Mouse (Mus musculus): ENCODE measurements around the gene Syngr4.

Gene Syngr4

GRCm38 (mm10) chr7:45869107-45869670, 27.3 kb downstream of the Syngr4 start:
- DNase-seq (ENCODE audit: low spot score in 2 of 2) = no peak

- no peak for DNase-seq (ENCODE audit: low spot score in 2 of 2)
Observed at GRCm38 (mm10) chr7:45867871-45868270, 28.6 kb downstream of the Syngr4 start.

GRCm38 (mm10) chr7:45865925-45866910, 30.3 kb downstream of the Syngr4 start:
- DNase-seq (ENCODE audit: low spot score in 2 of 2) = peak; percentile 57 to 63

- DNase-seq (ENCODE audit: low spot score in 2 of 2) = no peak
Observed at GRCm38 (mm10) chr7:45864435-45864834, 32.1 kb downstream of the Syngr4 start.

- DNase-seq (ENCODE audit: low spot score in 2 of 2) = no peak
Observed at GRCm38 (mm10) chr7:45862804-45863203, 33.7 kb downstream of the Syngr4 start.

- no peak for DNase-seq (ENCODE audit: low spot score in 2 of 2)
Observed at GRCm38 (mm10) chr7:45859008-45859407, 37.5 kb downstream of the Syngr4 start.

- no peak for DNase-seq (ENCODE audit: low spot score in 2 of 2)
Observed at GRCm38 (mm10) chr7:45856950-45857901, 39.3 kb downstream of the Syngr4 start.

- DNase-seq (ENCODE audit: low spot score in 2 of 2) = no peak
Observed at GRCm38 (mm10) chr7:45853089-45853488, 43.4 kb downstream of the Syngr4 start.

- DNase-seq (ENCODE audit: low spot score in 2 of 2) = no peak
Observed at GRCm38 (mm10) chr7:45850661-45851060, 45.9 kb downstream of the Syngr4 start.

- no peak for DNase-seq (ENCODE audit: low spot score in 2 of 2)
Observed at GRCm38 (mm10) chr7:45848447-45849027, 48.0 kb downstream of the Syngr4 start.

GRCm38 (mm10) chr7:45842950-45843744, 53.4 kb downstream of the Syngr4 start:
- no peak for DNase-seq (ENCODE audit: low spot score in 2 of 2)

Data from frontal cortex, postnatal 25 days (tissue).